Comparison of ENCODE assay signal across 16 mouse cellular contexts in the genomic region with DNA sequence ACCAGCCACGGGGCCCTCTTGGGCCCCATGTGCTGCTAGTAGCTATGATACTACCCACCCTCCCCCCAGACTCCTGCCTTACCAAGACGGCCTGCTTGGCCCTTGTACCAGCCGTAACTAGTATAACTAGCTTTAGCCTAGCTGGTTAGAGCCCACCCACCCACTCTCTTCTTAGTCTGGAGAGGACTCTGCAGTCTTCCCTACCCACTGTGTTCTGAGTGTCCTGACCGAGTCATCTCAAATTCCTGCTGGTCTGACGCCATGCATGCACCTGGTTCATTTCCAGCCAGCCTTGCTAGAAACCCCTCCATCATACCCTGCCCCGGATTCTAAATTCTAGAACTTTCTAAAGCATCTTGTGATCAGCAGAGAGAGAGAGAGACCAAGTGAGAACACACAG. TPM values are rescaled to one million over a fixed set of nuclear protein-coding genes. Genes with fewer than 3 reads are reported as not detected.
DNase-seq lines count a peak whose midpoint lies in the region; ATAC-seq lines count a peak whose summit lies in the region.
"Had no signal": no experiment of that assay in that cellular context is flagged by ENCODE, and none has a peak within 500 bp of the region (broad histone marks: within the 10 kb centered on the region; RNA-seq: fewer than 3 reads in every experiment).

No protein-coding gene starts in this region.

- no peak for ATAC-seq in forebrain, embryonic 12.5 days (ENCODE audit: low FRiP score)
- ATAC-seq in forebrain, embryonic 15.5 days (replicated peaks) = no peak
- ATAC-seq in forebrain, embryonic 13.5 days = no peak
- no peak for ATAC-seq in midbrain, embryonic 15.5 days (replicated peaks)
- ATAC-seq: liver, embryonic 12.5 days had no signal

- 63% methylated on average over 6 of the region's 6 CpGs for WGBS in forebrain, embryonic 12.5 days
- 55% methylated on average over 6 of the region's 6 CpGs for WGBS in forebrain, embryonic 15.5 days
- WGBS in forebrain, embryonic 13.5 days = 59% methylated on average over 6 of the region's 6 CpGs
- 77% methylated on average over 6 of the region's 6 CpGs for WGBS in limb, embryonic 10.5 days
- 47% methylated on average over 6 of the region's 6 CpGs for WGBS in midbrain, embryonic 15.5 days

- H3K9ac ChIP-seq in forebrain, embryonic 12.5 days = 0 out of 2 replicates have a peak overlapping the region, but pooled peaks have one; percentile 33
- H3K9ac ChIP-seq in forebrain, embryonic 15.5 days (replicated peaks) = no peak overlapping the region
- peak overlapping the region; percentile 43 for H3K9ac ChIP-seq in forebrain, embryonic 13.5 days
- H3K9ac ChIP-seq in midbrain, embryonic 15.5 days = no peak overlapping the region
- H3K9ac ChIP-seq: heart, embryonic 15.5 days; liver, embryonic 12.5 days had no signal

- H3K4me3 ChIP-seq in forebrain, embryonic 12.5 days (replicated peaks) = no peak overlapping the region
- no peak overlapping the region for H3K4me3 ChIP-seq in forebrain, embryonic 15.5 days
- H3K4me3 ChIP-seq in forebrain, embryonic 13.5 days = no peak overlapping the region
- H3K4me3 ChIP-seq in limb, embryonic 10.5 days = no peak overlapping the region
- no peak overlapping the region for H3K4me3 ChIP-seq in midbrain, embryonic 15.5 days
- H3K4me3 ChIP-seq: heart, embryonic 15.5 days; liver, embryonic 12.5 days had no signal

- peak overlapping the region; percentile 88 for H3K4me2 ChIP-seq in forebrain, embryonic 12.5 days
- H3K4me2 ChIP-seq in forebrain, embryonic 15.5 days (replicated peaks) = no peak overlapping the region
- peak overlapping the region; percentile 86 for H3K4me2 ChIP-seq in forebrain, embryonic 13.5 days
- H3K4me2 ChIP-seq in midbrain, embryonic 15.5 days = peak overlapping the region; percentile 94
- H3K4me2 ChIP-seq: heart, embryonic 15.5 days; liver, embryonic 12.5 days had no signal

- DNase-seq in limb, embryonic 10.5 days (ENCODE audit: low spot score) = no peak
- DNase-seq in layer of hippocampus, adult 11-12 months (ENCODE audit: low spot score) = no peak
- no peak for DNase-seq in testis, postnatal 14 days (ENCODE audit: low spot score)
- no peak for DNase-seq in spleen, postnatal 10 days (ENCODE audit: low spot score in 2 of 2)
- DNase-seq: cerebellum, postnatal 25 days; kidney, postnatal 36 days; layer of hippocampus, postnatal 36 days; lung, postnatal 10 days; right cerebral cortex, postnatal 25 days; thymus, adult 18-20 months had no signal

- peaks cover 51% of the 10 kb centered on the region for H3K36me3 ChIP-seq in forebrain, embryonic 12.5 days (replicated peaks)
- H3K36me3 ChIP-seq in forebrain, embryonic 15.5 days = peaks cover 19% of the 10 kb centered on the region; the same call in 1 of the 2 replicates
- H3K36me3 ChIP-seq in forebrain, embryonic 13.5 days (ENCODE audit: poor library complexity, severe bottlenecking) = peaks cover 34% of the 10 kb centered on the region
- peaks cover 87% of the 10 kb centered on the region for H3K36me3 ChIP-seq in limb, embryonic 10.5 days
- peaks cover 7% of the 10 kb centered on the region; the same call in 1 of the 2 replicates for H3K36me3 ChIP-seq in midbrain, embryonic 15.5 days (replicated peaks)
- H3K36me3 ChIP-seq: heart, embryonic 15.5 days had no signal

- H3K4me1 ChIP-seq in forebrain, embryonic 12.5 days = peaks cover 86% of the 10 kb centered on the region
- H3K4me1 ChIP-seq in forebrain, embryonic 15.5 days = peaks cover 74% of the 10 kb centered on the region
- H3K4me1 ChIP-seq in forebrain, embryonic 13.5 days = peaks cover 84% of the 10 kb centered on the region
- peaks cover 80% of the 10 kb centered on the region for H3K4me1 ChIP-seq in limb, embryonic 10.5 days
- H3K4me1 ChIP-seq in midbrain, embryonic 15.5 days = peaks cover 80% of the 10 kb centered on the region

- no peaks in the 10 kb centered on the region for H3K9me3 ChIP-seq in forebrain, embryonic 12.5 days
- no peaks in the 10 kb centered on the region for H3K9me3 ChIP-seq in forebrain, embryonic 15.5 days
- no peaks in the 10 kb centered on the region for H3K9me3 ChIP-seq in forebrain, embryonic 13.5 days (replicated peaks)
- no peaks in the 10 kb centered on the region for H3K9me3 ChIP-seq in limb, embryonic 10.5 days (replicated peaks)
- H3K9me3 ChIP-seq in midbrain, embryonic 15.5 days = no peaks in the 10 kb centered on the region
- H3K9me3 ChIP-seq: heart, embryonic 15.5 days; liver, embryonic 12.5 days had no signal

- H3K27ac ChIP-seq in forebrain, embryonic 12.5 days = peak overlapping the region; percentile 63; the same call in 1 of the 2 replicates
- H3K27ac ChIP-seq in forebrain, embryonic 15.5 days (replicated peaks) = no peak overlapping the region
- no peak overlapping the region for H3K27ac ChIP-seq in forebrain, embryonic 13.5 days
- peak overlapping the region; percentile 75 for H3K27ac ChIP-seq in limb, embryonic 10.5 days
- peak overlapping the region; percentile 43; the same call in 1 of the 2 replicates for H3K27ac ChIP-seq in midbrain, embryonic 15.5 days
- H3K27ac ChIP-seq: heart, embryonic 15.5 days; liver, embryonic 12.5 days had no signal

- H3K27me3 ChIP-seq in forebrain, embryonic 12.5 days = no peaks in the 10 kb centered on the region
- no peaks in the 10 kb centered on the region for H3K27me3 ChIP-seq in forebrain, embryonic 15.5 days
- H3K27me3 ChIP-seq in forebrain, embryonic 13.5 days = no peaks in the 10 kb centered on the region
- no peaks in the 10 kb centered on the region for H3K27me3 ChIP-seq in limb, embryonic 10.5 days (ENCODE audit: low read depth, poor library complexity, severe bottlenecking)
- no peaks in the 10 kb centered on the region for H3K27me3 ChIP-seq in midbrain, embryonic 15.5 days (replicated peaks)

RNA-seq across cellular contexts. Expression of a gene that starts 9.6 kb away (rescaled TPM):
- polyA plus RNA-seq in forebrain, embryonic 12.5 days (2016; fragmentation: Nextera tagmentation; extraction: Ambion mirVana) = 14.8 and 17.4 TPM in 2 replicates
- polyA plus RNA-seq in forebrain, embryonic 15.5 days (2015; fragmentation: Nextera tagmentation; extraction: Ambion mirVana) = 6.6 and 6.7 TPM in 2 replicates
- 9.6 and 11.4 TPM in 2 replicates for polyA plus RNA-seq in forebrain, embryonic 13.5 days (2015; fragmentation: Nextera tagmentation; extraction: Ambion mirVana)
- polyA plus RNA-seq in limb, embryonic 10.5 days (2016; fragmentation: Nextera tagmentation; extraction: Ambion mirVana) = 13.1 and 13.4 TPM in 2 replicates
- 13.2 and 13.5 TPM in 2 replicates for polyA plus RNA-seq in midbrain, embryonic 15.5 days (2015; fragmentation: Nextera tagmentation; extraction: Ambion mirVana)

Comparison
In these comparisons a context has a peak if more than half of its experiments do, and no peak if none do; other contexts are left out.
1. H3K27ac ChIP-seq: peak in forebrain, embryonic 12.5 days (single experiment), limb, embryonic 10.5 days (single experiment) and midbrain, embryonic 15.5 days (single experiment); none in forebrain, embryonic 15.5 days (single experiment) and forebrain, embryonic 13.5 days (single experiment).
2. H3K9ac ChIP-seq: peak in forebrain, embryonic 12.5 days (single experiment) and forebrain, embryonic 13.5 days (single experiment); none in forebrain, embryonic 15.5 days (single experiment) and midbrain, embryonic 15.5 days (single experiment).